Mouse (Mus musculus) C2C12 (cell line): ENCODE measurements at regions not wholly inside any gene's neighbourhood (a gene's known extent, or its start where the extent isn't known, plus 50 kb on each side); places are given as distances from the start of the nearest gene placed in this dataset.

Source experiments
- H3K27me3 ChIP-seq: one replicate; pipeline ENCODE4 v1.6.1; 2011; ENCODE audit not compliant: control insufficient read depth, insufficient read depth, insufficient read length
- H3K36me3 ChIP-seq: one replicate; pipeline ENCODE4 v1.6.1; 2011; ENCODE audit not compliant: control insufficient read depth, insufficient read depth
- H3K4me3 ChIP-seq: one replicate; pipeline ENCODE4 v1.5.1; 2011; ENCODE audit warnings: mild to moderate bottlenecking, control low read depth; ENCODE audit not compliant: poor library complexity, insufficient read depth, severe bottlenecking
- H3K79me2 ChIP-seq: one replicate; pipeline ENCODE4 v1.6.1; 2011; ENCODE audit not compliant: control insufficient read depth, insufficient read depth
- H3K79me3 ChIP-seq: one replicate; pipeline ENCODE4 v1.6.1; 2011; ENCODE audit warnings: low read depth, control low read depth
- H3ac ChIP-seq: one replicate; pipeline ENCODE3; 2011; ENCODE audit warnings: low read depth; ENCODE audit not compliant: control insufficient read depth, insufficient read length
- CEBPB ChIP-seq: IDR thresholded peaks from one replicate; pipeline ENCODE4 v1.6.1; 2011; ENCODE audit warnings: low read depth, mild to moderate bottlenecking, control low read depth, moderate library complexity
- CTCF ChIP-seq: IDR thresholded peaks from one replicate; pipeline ENCODE4 v1.5.1; 2011; ENCODE audit not compliant: control insufficient read depth, insufficient read depth, insufficient read length
- FOSL1 ChIP-seq: IDR thresholded peaks from one replicate; pipeline ENCODE4 v1.8.0; 2011; ENCODE audit warnings: mild to moderate bottlenecking, low read length; ENCODE audit not compliant: poor library complexity, insufficient read depth, severe bottlenecking
- MAX ChIP-seq: IDR thresholded peaks from one replicate; pipeline ENCODE4 v1.6.1; 2011; ENCODE audit warnings: mild to moderate bottlenecking, control low read depth
- MYOD1 ChIP-seq: IDR thresholded peaks from one replicate; pipeline ENCODE4 v1.6.1; 2011; ENCODE audit warnings: low read depth; ENCODE audit not compliant: control insufficient read depth, insufficient read length
- MYOG ChIP-seq: IDR thresholded peaks from one replicate; pipeline ENCODE4 v1.6.1; 2011; ENCODE audit not compliant: control insufficient read depth, insufficient read length; ENCODE audit errors: extremely low read depth
- USF1 ChIP-seq: IDR thresholded peaks from one replicate; pipeline ENCODE4 v1.6.1; 2011; ENCODE audit warnings: low read depth, mild to moderate bottlenecking, control low read depth, moderate library complexity

DNA sequence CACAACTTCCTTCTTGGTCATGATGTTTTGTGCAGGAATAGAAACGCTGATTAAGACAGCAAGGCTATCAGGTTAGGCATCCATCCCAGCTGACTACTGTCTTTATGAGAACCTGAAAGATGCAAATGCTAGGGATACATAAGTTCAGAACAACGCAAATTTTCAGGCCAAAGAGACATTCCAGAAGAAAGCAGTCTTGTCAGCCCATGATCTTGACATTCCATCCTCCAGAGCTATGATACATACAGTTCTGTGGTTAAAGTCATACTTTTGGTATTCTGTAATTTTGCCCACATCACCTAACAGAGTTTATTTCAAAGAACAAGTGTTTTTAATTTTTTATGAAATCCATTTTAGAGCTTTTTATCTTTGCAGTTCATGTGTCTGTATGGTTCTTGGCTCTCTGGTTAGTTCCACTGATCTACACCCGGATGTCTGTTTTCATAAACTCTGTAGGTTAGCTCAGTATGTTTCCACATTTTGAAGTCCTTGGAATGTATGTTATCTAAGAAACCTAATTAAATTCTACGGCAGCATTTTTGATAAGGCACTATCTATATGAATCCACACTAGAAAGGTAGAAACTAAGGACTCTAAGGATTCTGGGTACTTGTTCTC, 88.5 kb upstream of the Kcna4 start:
- Histone ChIP-seq H3K4me3 (no peak overlapping the region), H3K79me3 (no peaks in the 10 kb centered on the region), H3K79me2 (no peaks in the 10 kb centered on the region), H3K27me3 (no peaks in the 10 kb centered on the region), H3K36me3 (no peaks in the 10 kb centered on the region), H3ac (no peak overlapping the region)
- TF ChIP-seq USF1 (no peak), MAX (no peak), CEBPB (no peak), MYOD1 (no peak), MYOG (no peak), CTCF (no peak), FOSL1 (no peak)

GRCm38 (mm10) chr2:107202474-107202858, 88.0 kb upstream of the Kcna4 start:
- no peaks in the 10 kb centered on the region for H3K27me3 ChIP-seq
- TF ChIP-seq USF1 (no peak), MYOG (no peak), CTCF (no peak), MYOD1 (no peak), CEBPB (no peak), FOSL1 (no peak), MAX (no peak)
- no peaks in the 10 kb centered on the region for H3K79me3 ChIP-seq
- H3ac ChIP-seq: no peak overlapping the region
- no peaks in the 10 kb centered on the region for H3K36me3 ChIP-seq
- H3K79me2 ChIP-seq: no peaks in the 10 kb centered on the region
- no peak overlapping the region for H3K4me3 ChIP-seq

DNA sequence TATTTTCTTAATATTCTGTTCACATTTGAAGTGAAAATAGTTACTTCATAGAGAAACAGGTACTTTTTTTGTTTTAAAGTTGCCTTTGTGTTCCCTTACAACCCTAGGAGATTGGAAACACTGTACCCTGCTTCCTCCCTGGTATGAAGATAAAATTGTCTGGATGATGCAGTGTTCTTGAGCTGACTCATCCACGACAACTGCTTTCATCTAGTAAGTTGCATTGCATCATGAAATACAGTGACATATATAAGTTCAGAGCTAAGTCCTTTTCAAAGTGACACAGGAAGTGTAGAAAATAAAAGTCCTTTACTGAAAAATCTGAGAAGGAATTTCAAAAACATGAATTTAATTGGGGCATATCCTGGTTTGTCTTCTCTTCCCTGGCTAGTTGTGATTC, 68.9 kb upstream of the Kcna4 start:
- Histone ChIP-seq H3K79me3 (no peaks in the 10 kb centered on the region), H3K27me3 (no peaks in the 10 kb centered on the region), H3ac (no peak overlapping the region), H3K4me3 (no peak overlapping the region), H3K79me2 (no peaks in the 10 kb centered on the region), H3K36me3 (no peaks in the 10 kb centered on the region)
- TF ChIP-seq USF1 (no peak), MYOG (no peak), MAX (no peak), CEBPB (no peak), MYOD1 (no peak), FOSL1 (no peak), CTCF (no peak)

GRCm38 (mm10) chr2:107224679-107225078, 65.8 kb upstream of the Kcna4 start:
- Histone ChIP-seq H3K36me3 (no peaks in the 10 kb centered on the region), H3K27me3 (no peaks in the 10 kb centered on the region), H3ac (no peak overlapping the region), H3K79me3 (no peaks in the 10 kb centered on the region), H3K4me3 (no peak overlapping the region), H3K79me2 (no peaks in the 10 kb centered on the region)
- no peak for TF ChIP-seq CTCF
- TF ChIP-seq CEBPB: no peak
- TF ChIP-seq MYOD1: no peak
- no peak for TF ChIP-seq MAX
- TF ChIP-seq FOSL1: no peak
- TF ChIP-seq MYOG: no peak

- Histone ChIP-seq H3K79me3 (no peaks in the 10 kb centered on the region), H3K36me3 (no peaks in the 10 kb centered on the region), H3ac (no peak overlapping the region), H3K4me3 (no peak overlapping the region), H3K79me2 (no peaks in the 10 kb centered on the region), H3K27me3 (no peaks in the 10 kb centered on the region)
- TF ChIP-seq CEBPB (no peak), USF1 (no peak), MYOD1 (no peak), CTCF (no peak), FOSL1 (no peak), MYOG (no peak), MAX (no peak)
Observed at GRCm38 (mm10) chr2:107227486-107227885, 63.0 kb upstream of the Kcna4 start.

DNA sequence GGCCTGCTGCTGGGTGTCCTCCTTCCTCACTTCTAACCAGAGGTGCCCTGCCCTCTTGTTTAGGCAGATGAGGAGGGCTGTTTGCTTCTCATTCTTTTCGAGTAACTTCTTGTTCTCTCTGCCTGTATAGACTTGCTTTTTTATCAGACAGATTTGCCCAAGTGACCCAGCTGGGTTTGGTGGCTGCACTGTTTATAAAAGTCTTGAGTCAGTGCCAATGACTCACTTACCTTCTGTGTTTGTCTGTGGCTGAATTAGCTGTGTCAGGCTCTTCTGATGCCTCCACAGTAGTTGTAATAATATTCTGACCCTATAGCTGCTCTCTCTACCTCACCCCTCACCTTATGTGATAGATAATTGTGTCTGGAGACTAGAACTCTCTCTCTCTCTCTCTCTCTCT, 62.2 kb upstream of the Kcna4 start:
- Histone ChIP-seq H3K4me3 (no peak overlapping the region), H3K79me2 (no peaks in the 10 kb centered on the region), H3K27me3 (no peaks in the 10 kb centered on the region), H3ac (no peak overlapping the region), H3K36me3 (no peaks in the 10 kb centered on the region), H3K79me3 (no peaks in the 10 kb centered on the region)
- TF ChIP-seq FOSL1: peak; percentile 33
- no peak for TF ChIP-seq USF1
